Mouse (Mus musculus): ENCODE measurements around the gene Slc9b1. TPM values are rescaled to one million over a fixed set of nuclear protein-coding genes. Genes with fewer than 3 reads are reported as not detected.

Gene Slc9b1
- polyA plus RNA-seq, 1 experiment from 2014 or later = 0.11 TPM

Other genes starting within 250 kb of the Slc9b1 start
- 29.9 and 39.5 TPM in 2 replicates for gene Cenpe, start 135.5 kb upstream of the Slc9b1 start, polyA plus RNA-seq (2016; fragmentation: Nextera tagmentation; extraction: Ambion mirVana)
- 3.6 and 6.1 TPM in 2 replicates for gene Bdh2, start 66.8 kb upstream of the Slc9b1 start, polyA plus RNA-seq (2016; fragmentation: Nextera tagmentation; extraction: Ambion mirVana)
- 3.9 and 4.1 TPM in 2 replicates for gene Slc9b2, start 40.3 kb upstream of the Slc9b1 start, polyA plus RNA-seq (2016; fragmentation: Nextera tagmentation; extraction: Ambion mirVana)
- 66.4 and 75.3 TPM in 2 replicates for gene Cisd2, start 75.9 kb downstream of the Slc9b1 start, polyA plus RNA-seq (2016; fragmentation: Nextera tagmentation; extraction: Ambion mirVana)
- 530 and 546 TPM in 2 replicates for gene Ube2d3, start 90.1 kb downstream of the Slc9b1 start, polyA plus RNA-seq (2016; fragmentation: Nextera tagmentation; extraction: Ambion mirVana)
- 1.9 and 2.5 TPM in 2 replicates for gene Manba, start 137.6 kb downstream of the Slc9b1 start, polyA plus RNA-seq (2016; fragmentation: Nextera tagmentation; extraction: Ambion mirVana)